Mouse (Mus musculus) CH12.LX (cell line): ENCODE measurements at regions not wholly inside any gene's neighbourhood (a gene's known extent, or its start where the extent isn't known, plus 50 kb on each side); places are given as distances from the start of the nearest gene placed in this dataset.
"Not testable (repeated sequence)": the region's sequence is repeated elsewhere in the genome, so short reads cannot be mapped to it uniquely, and the experiment has no call there.

ENCODE experiments used
- DNase-seq: peaks from one replicate; pipeline ENCODE4 v3.0.0-alpha.2; 2013; ENCODE audit errors: extremely low read depth
- H3K27ac ChIP-seq: 2 replicates; pipeline ENCODE4 v1.5.1; 2012; ENCODE audit warnings: low read depth, mild to moderate bottlenecking, control low read depth, moderate library complexity; ENCODE audit not compliant: insufficient read depth
- H3K27me3 ChIP-seq: replicated peaks from 2 replicates; pipeline ENCODE3; 2012; ENCODE audit warnings: inconsistent platforms
- H3K36me3 ChIP-seq, 2 experiments: replicated peaks in 1 of 2; 2 replicates each; pipeline versions ENCODE3 to v1.6.1; 2012; ENCODE audit warnings: inconsistent platforms in 1 of 2, low read length in 1 of 2, mild to moderate bottlenecking in 1 of 2, mixed read lengths in 1 of 2, moderate library complexity in 1 of 2; ENCODE audit not compliant: control insufficient read depth in 1 of 2, insufficient read depth in 1 of 2
- H3K4me1 ChIP-seq, 2 experiments: 2 replicates each; pipeline ENCODE4 v1.6.1; 2012; ENCODE audit warnings: inconsistent platforms in 1 of 2, moderate library complexity in 1 of 2; ENCODE audit not compliant: insufficient read depth in 2 of 2, control insufficient read depth in 1 of 2
- H3K4me2 ChIP-seq: 2 replicates; pipeline ENCODE4 v1.6.1; 2012; ENCODE audit warnings: low read depth, mild to moderate bottlenecking, control low read depth; ENCODE audit not compliant: poor library complexity, insufficient read depth, severe bottlenecking
- H3K4me3 ChIP-seq, 3 experiments: fragments of 150-350 bp in 1 of 3; sonication (generic) in 1 of 3; replicated peaks in 1 of 3; 2 replicates each; pipeline versions ENCODE3 to v1.5.1; 2011 to 2012; ENCODE audit warnings: low read depth in 2 of 3, low read length in 2 of 3, mild to moderate bottlenecking in 2 of 3, moderate library complexity in 2 of 3, control low read depth in 1 of 3, improper control_type of control experiment in 1 of 3, inconsistent platforms in 1 of 3, mixed read lengths in 1 of 3; ENCODE audit not compliant: poor library complexity in 1 of 3
- H3K79me2 ChIP-seq: replicated peaks from 2 replicates; pipeline ENCODE4 v1.6.1; 2012; ENCODE audit warnings: mild to moderate bottlenecking, moderate library complexity; ENCODE audit not compliant: control insufficient read depth, poor library complexity, insufficient read depth, severe bottlenecking; ENCODE audit errors: extremely low read depth
- H3K9ac ChIP-seq: 2 replicates; pipeline ENCODE4 v1.6.1; 2012; ENCODE audit warnings: low read depth, mild to moderate bottlenecking, control low read depth, moderate library complexity; ENCODE audit not compliant: insufficient read depth
- H3K9me3 ChIP-seq: replicated peaks from 2 replicates; pipeline ENCODE3; 2012; ENCODE audit warnings: low read length, inconsistent platforms, mixed read lengths
- dilution Hi-C: fragments of 300-500 bp; cut with MboI; formaldehyde crosslinking; loops from 2 replicates; pipeline ENCODE4 v1.14.3; 2020; ENCODE audit warnings: low sequenced_read_pairs; ENCODE audit not compliant: extremely low pct_unique_long_range_greater_than_20kb, extremely low pct_ligation_motif_present
- in situ Hi-C: fragments of 300-500 bp; cut with MboI; formaldehyde crosslinking; loops from 3 replicates; pipeline ENCODE4 v1.14.3; 2019; ENCODE audit warnings: low sequenced_read_pairs, low pct_ligation_motif_present, low pct_unique_long_range_greater_than_20kb, mixed read lengths

DNA sequence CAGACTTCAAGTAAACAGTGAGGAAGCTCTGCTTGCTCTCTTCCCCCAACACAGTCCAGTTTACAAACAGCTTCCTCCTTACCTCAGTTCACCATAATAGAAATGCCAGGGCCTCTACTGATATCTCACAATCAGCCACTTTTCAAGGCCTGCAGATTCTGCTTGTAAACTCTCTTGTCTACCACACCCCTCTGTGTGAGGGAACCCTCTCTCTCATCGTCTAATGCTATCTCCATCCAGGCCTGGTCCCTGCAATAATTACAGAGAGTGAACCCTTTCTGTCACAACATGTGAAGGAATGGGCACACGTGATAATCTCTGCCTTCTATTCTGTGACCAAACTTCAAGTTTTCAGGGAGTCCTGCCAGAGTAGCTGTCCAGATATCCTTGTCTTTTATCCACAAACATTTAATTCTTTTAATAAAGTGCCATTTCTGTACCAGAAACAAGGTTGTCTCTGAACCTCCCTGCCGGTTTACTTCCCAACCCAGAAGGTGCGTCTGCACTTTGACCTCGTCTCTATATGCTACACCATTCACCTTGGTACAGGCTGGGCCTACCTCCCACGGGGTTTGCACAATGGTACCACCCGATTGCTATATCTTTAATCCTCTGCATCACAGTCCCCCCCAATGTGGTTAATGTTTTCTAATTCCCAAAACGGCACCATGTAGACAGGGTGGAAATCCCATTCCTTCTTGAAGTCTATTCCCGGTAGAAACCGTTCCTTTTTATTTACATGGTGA lies 219.6 kb downstream of the Samd9l start:
- H3K36me3 ChIP-seq, dilution Hi-C loops, H3K9me3 ChIP-seq, H3K79me2 ChIP-seq, DNase-seq, H3K4me2 ChIP-seq, H3K27ac ChIP-seq, H3K4me3 ChIP-seq, H3K4me1 ChIP-seq, in situ Hi-C loops, H3K9ac ChIP-seq, H3K27me3 ChIP-seq: not testable (repeated sequence)

DNA sequence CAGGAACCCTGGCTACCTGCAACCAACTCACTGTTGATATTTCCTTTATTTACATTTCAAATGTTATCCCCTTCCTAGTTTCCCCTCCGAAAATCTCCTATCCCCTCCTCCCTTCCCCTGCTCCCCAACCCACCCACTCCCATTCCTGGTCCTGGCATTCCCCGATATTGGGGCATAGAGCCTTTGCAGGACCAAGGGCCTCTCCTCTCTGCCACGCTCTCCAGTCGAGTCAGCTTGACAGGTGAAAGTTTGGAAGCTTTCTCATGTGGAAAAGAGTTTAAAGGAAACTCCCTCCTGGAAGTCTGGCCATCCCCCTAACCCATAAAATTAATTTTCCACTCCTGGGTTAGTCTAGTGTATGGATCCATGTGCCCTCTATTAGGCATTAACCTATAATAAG lies 229.9 kb downstream of the Samd9l start:
- DNase-seq, H3K27ac ChIP-seq, H3K79me2 ChIP-seq, H3K4me3 ChIP-seq, in situ Hi-C loops, H3K9me3 ChIP-seq, H3K36me3 ChIP-seq, H3K4me1 ChIP-seq, H3K4me2 ChIP-seq, dilution Hi-C loops, H3K9ac ChIP-seq, H3K27me3 ChIP-seq: not testable (repeated sequence)

DNA sequence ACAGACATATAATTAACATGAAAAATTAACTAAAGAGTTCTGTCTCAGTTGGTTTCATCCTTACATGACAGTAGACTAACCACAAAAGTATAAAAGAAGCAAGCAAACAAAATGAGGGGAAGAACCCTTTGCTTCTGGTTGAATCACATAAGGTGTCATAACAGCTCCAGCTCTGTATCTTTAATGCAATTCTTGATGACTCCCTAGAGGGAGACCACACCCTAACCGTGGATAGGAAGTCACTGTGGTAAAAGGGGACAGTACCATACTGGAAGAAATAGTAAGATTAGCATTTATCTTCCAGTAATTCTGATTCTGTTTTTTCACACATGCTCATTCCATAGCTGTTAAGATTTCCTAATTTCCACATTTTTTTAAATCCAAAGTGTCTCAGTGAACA lies 233.2 kb downstream of the Samd9l start:
- in situ Hi-C loops, H3K36me3 ChIP-seq, dilution Hi-C loops: not testable (repeated sequence)

DNA sequence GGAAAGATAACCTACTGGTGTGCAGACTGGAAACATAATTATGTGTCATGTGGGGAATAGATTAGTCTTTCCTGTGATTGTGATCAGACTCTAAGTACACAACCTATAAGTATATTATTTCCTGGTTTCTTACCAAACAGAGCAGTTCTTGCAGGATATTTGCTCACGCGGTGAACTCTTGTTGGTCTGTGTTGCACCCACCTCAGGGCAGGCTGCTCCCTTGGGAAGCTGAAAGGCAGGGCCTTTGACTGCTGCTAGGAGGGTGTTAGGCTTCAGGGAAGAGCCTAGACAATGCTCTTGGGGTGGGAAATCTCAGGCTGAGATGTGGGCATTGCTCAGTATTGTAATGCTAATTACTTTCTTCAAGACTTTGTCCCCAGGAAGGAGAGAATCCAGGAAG lies 247.5 kb downstream of the Samd9l start:
- DNase-seq, H3K36me3 ChIP-seq, H3K79me2 ChIP-seq, H3K4me3 ChIP-seq, H3K27me3 ChIP-seq, H3K4me2 ChIP-seq, dilution Hi-C loops, H3K9me3 ChIP-seq, H3K4me1 ChIP-seq, H3K27ac ChIP-seq, in situ Hi-C loops, H3K9ac ChIP-seq: not testable (repeated sequence)

More for the DNA sequence above, 233.2 kb downstream of the Samd9l start:
- H3K27ac ChIP-seq, H3K4me1 ChIP-seq, H3K27me3 ChIP-seq, H3K4me3 ChIP-seq, H3K79me2 ChIP-seq, DNase-seq, H3K9ac ChIP-seq, H3K4me2 ChIP-seq, H3K9me3 ChIP-seq: not testable (repeated sequence)

DNA sequence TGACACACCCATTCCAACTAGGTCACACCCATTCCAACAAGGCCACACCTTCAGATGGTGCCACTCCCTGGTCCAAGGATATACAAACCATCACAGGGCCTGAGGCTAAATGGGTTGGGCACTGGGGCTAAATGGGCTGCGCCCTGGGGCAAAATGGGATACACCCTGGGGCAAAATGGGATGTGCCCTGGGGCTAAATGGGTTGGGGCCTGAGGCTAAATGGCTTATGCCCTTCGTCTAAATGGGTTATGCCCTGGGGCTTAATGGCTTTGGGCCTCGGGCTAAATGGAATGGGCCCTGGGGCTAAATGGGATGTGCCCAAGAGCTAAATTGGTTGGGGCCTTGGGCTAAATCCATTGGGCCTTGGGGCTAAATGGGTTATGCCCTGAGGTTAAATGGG lies 261.5 kb downstream of the Samd9l start:
- H3K4me2 ChIP-seq, H3K9ac ChIP-seq, H3K4me1 ChIP-seq, in situ Hi-C loops, H3K79me2 ChIP-seq, H3K9me3 ChIP-seq, H3K4me3 ChIP-seq, H3K27me3 ChIP-seq, DNase-seq, dilution Hi-C loops, H3K36me3 ChIP-seq, H3K27ac ChIP-seq: not testable (repeated sequence)

DNA sequence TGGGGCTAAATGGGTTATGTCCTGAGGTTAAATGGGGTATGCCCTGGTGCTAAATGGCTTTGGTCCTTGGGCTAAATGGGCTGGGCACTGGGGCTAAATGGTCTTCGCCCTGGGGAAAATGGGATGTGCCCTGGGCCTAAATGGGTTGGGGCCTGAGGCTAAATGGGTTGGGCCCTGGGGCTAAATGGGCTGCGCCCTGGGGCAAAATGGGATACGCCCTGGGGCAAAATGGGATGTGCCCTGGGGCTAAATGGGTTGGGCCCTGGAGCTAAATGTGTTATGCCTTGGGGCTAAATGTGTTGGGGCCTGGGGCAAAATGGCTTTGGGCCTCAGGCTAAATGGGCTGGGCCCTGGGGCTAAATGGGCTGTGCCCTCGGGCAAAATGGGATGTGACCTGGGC lies 265.6 kb downstream of the Samd9l start:
- H3K27me3 ChIP-seq, H3K27ac ChIP-seq, H3K4me3 ChIP-seq, dilution Hi-C loops, H3K4me1 ChIP-seq, in situ Hi-C loops, DNase-seq, H3K9me3 ChIP-seq, H3K4me2 ChIP-seq, H3K36me3 ChIP-seq, H3K79me2 ChIP-seq, H3K9ac ChIP-seq: not testable (repeated sequence)
